Mouse (Mus musculus) midbrain, embryonic 16.5 days (tissue): Measurements from ENCODE around the gene Hist1h4a. TPM values are rescaled to one million over a fixed set of nuclear protein-coding genes. Genes with fewer than 3 reads are reported as not detected.

ENCODE experiments used
- ATAC-seq: fragments of 200-750 bp; cut with Nextera tagmentation; 2 replicates; pipeline ENCODE4 v1.8.0; 2017; ENCODE audit warnings: moderate TSS enrichment
- H3K27ac ChIP-seq: fragments of 300-500 bp; sonication (generic); 2 replicates; pipeline ENCODE4 v1.5.1; 2014; ENCODE audit warnings: mild to moderate bottlenecking, low read length, mixed read lengths
- H3K27me3 ChIP-seq: fragments of 300-500 bp; sonication (generic); 2 replicates; pipeline ENCODE4 v1.6.1; 2014; ENCODE audit warnings: low read depth, low read length, mixed read lengths; ENCODE audit not compliant: control insufficient read depth, insufficient read depth
- H3K36me3 ChIP-seq: fragments of 300-500 bp; sonication (generic); 2 replicates; pipeline ENCODE4 v1.6.1; 2014; ENCODE audit warnings: mild to moderate bottlenecking, low read length, moderate library complexity, mixed read lengths; ENCODE audit not compliant: control insufficient read depth, insufficient read depth
- H3K4me1 ChIP-seq: fragments of 300-500 bp; sonication (generic); 2 replicates; pipeline ENCODE4 v1.6.1; 2014; ENCODE audit warnings: mild to moderate bottlenecking, low read length, mixed read lengths; ENCODE audit not compliant: control insufficient read depth, insufficient read depth
- H3K4me2 ChIP-seq: fragments of 300-500 bp; sonication (generic); 2 replicates; pipeline ENCODE4 v1.6.1; 2014; ENCODE audit warnings: mild to moderate bottlenecking, low read length, mixed read lengths
- H3K4me3 ChIP-seq: fragments of 300-500 bp; sonication (generic); 2 replicates; pipeline ENCODE4 v1.5.1; 2014; ENCODE audit warnings: low read depth, mild to moderate bottlenecking, low read length, moderate library complexity, mixed read lengths
- H3K9ac ChIP-seq: fragments of 300-500 bp; sonication (generic); 2 replicates; pipeline ENCODE4 v1.6.1; 2014; ENCODE audit warnings: low read depth, low read length, mixed read lengths
- H3K9me3 ChIP-seq: fragments of 300-500 bp; sonication (generic); replicated peaks from 2 replicates; pipeline ENCODE4 v1.6.1; 2014; ENCODE audit warnings: mild to moderate bottlenecking, low read length, mixed read lengths; ENCODE audit not compliant: control insufficient read depth, poor library complexity, severe bottlenecking
- WGBS: fragments of 180-500 bp; shearing (Covaris S2); extraction: QIAGEN DNeasy Blood & Tissue Kit; methylation state at CpG from one replicate; pipeline ENCODE4 v1.1.7; 2014; 5-methylcytosine and 5-hydroxymethylcytosine counted together
- polyA plus RNA-seq: library from polyadenylated mRNA; unstranded; fragments of >200 nt; fragmentation: Nextera tagmentation; extraction: Ambion mirVana; gene quantifications from 2 replicates; pipeline ENCODE4 v1.2.1, GENCODE M21; 2015

The Hist1h4a gene
- polyA plus RNA-seq, 1 experiment from 2014 or later, result 0.72 TPM

GRCm38 (mm10) chr13:23739069-23739921 is 21.7 kb downstream of the Hist1h4a start:
- no peaks in the 10 kb centered on the region for H3K36me3 ChIP-seq
- no peaks in the 10 kb centered on the region for H3K9me3 ChIP-seq
- peak overlapping the region; percentile 55 for H3K4me3 ChIP-seq
- peak overlapping the region; percentile 60 for H3K9ac ChIP-seq
- WGBS, result under 1% methylated on average over 39 of the region's 39 CpGs
- peak overlapping the region; percentile 95 for H3K4me2 ChIP-seq
- H3K27ac ChIP-seq, result peak overlapping the region; percentile 56
- no peaks in the 10 kb centered on the region for H3K27me3 ChIP-seq
- peaks cover 17% of the 10 kb centered on the region for H3K4me1 ChIP-seq
- ATAC-seq, result peak; percentile 93

GRCm38 (mm10) chr13:23738677-23739068 is 22.4 kb downstream of the Hist1h4a start, which contains the start of gene Hist1h1c:
Hist1h1c (plus strand) TSS chr13:23738808.
- Histone ChIP-seq H3K36me3 (no peaks in the 10 kb centered on the region), H3K9me3 (no peaks in the 10 kb centered on the region), H3K27me3 (no peaks in the 10 kb centered on the region), H3K27ac (peak within 1 kb of the TSS; percentile 56), H3K4me3 (peak within 1 kb of the TSS; percentile 55), H3K4me2 (peak within 1 kb of the TSS; percentile 95), H3K4me1 (peaks cover 17% of the 10 kb centered on the region), H3K9ac (peak within 1 kb of the TSS; percentile 60)
- peak; percentile 95 for ATAC-seq
- WGBS, result under 1% methylated on average over 29 of the region's 38 CpGs

GRCm38 (mm10) chr13:23738041-23738440 is 23.0 kb downstream of the Hist1h4a start:
- Histone ChIP-seq H3K4me2 (peak overlapping the region; percentile 95), H3K27ac (no peak overlapping the region; the same call in 1 of the 2 replicates), H3K9me3 (no peaks in the 10 kb centered on the region), H3K27me3 (no peaks in the 10 kb centered on the region), H3K4me3 (peak overlapping the region; percentile 55), H3K4me1 (peaks cover 17% of the 10 kb centered on the region), H3K36me3 (no peaks in the 10 kb centered on the region), H3K9ac (peak overlapping the region; percentile 60; the same call in 1 of the 2 replicates)
- 21% methylated on average over 4 of the region's 4 CpGs for WGBS
- ATAC-seq, result no peak

GRCm38 (mm10) chr13:23737091-23737490 is 23.9 kb downstream of the Hist1h4a start:
- H3K4me3 ChIP-seq, result no peak overlapping the region
- no peak for ATAC-seq
- no peaks in the 10 kb centered on the region for H3K9me3 ChIP-seq
- no peaks in the 10 kb centered on the region for H3K36me3 ChIP-seq
- H3K27ac ChIP-seq, result no peak overlapping the region
- H3K4me1 ChIP-seq, result peaks cover 17% of the 10 kb centered on the region
- H3K4me2 ChIP-seq, result no peak overlapping the region
- 77% methylated on average over 5 of the region's 5 CpGs for WGBS
- no peak overlapping the region for H3K9ac ChIP-seq
- no peaks in the 10 kb centered on the region for H3K27me3 ChIP-seq

- 0 out of 2 replicates have a peak, but pooled peaks have one; percentile 32 for ATAC-seq
- H3K4me3 ChIP-seq, result no peak overlapping the region
- no peaks in the 10 kb centered on the region for H3K4me1 ChIP-seq
- no peaks in the 10 kb centered on the region for H3K27me3 ChIP-seq
- no peaks in the 10 kb centered on the region for H3K9me3 ChIP-seq
- no peaks in the 10 kb centered on the region for H3K36me3 ChIP-seq
- 24% methylated on average over 8 of the region's 8 CpGs for WGBS
- no peak overlapping the region for H3K27ac ChIP-seq
- no peak overlapping the region for H3K4me2 ChIP-seq
- no peak overlapping the region for H3K9ac ChIP-seq
Observed at GRCm38 (mm10) chr13:23732156-23732804, 28.8 kb downstream of the Hist1h4a start.

- no peak overlapping the region for H3K9ac ChIP-seq
- ATAC-seq, result no peak
- no peak overlapping the region for H3K27ac ChIP-seq
- no peaks in the 10 kb centered on the region for H3K9me3 ChIP-seq
- 66% methylated on average over 8 of the region's 8 CpGs for WGBS
- H3K27me3 ChIP-seq, result no peaks in the 10 kb centered on the region
- H3K4me2 ChIP-seq, result no peak overlapping the region
- H3K36me3 ChIP-seq, result no peaks in the 10 kb centered on the region
- H3K4me3 ChIP-seq, result no peak overlapping the region
- no peaks in the 10 kb centered on the region for H3K4me1 ChIP-seq
Observed at GRCm38 (mm10) chr13:23730479-23730878, 30.6 kb downstream of the Hist1h4a start.

GRCm38 (mm10) chr13:23729706-23730105 is 31.3 kb downstream of the Hist1h4a start:
- Histone ChIP-seq H3K27me3 (no peaks in the 10 kb centered on the region), H3K4me2 (no peak overlapping the region), H3K4me3 (no peak overlapping the region), H3K4me1 (no peaks in the 10 kb centered on the region), H3K9me3 (no peaks in the 10 kb centered on the region), H3K27ac (no peak overlapping the region), H3K9ac (no peak overlapping the region), H3K36me3 (no peaks in the 10 kb centered on the region)
- no peak for ATAC-seq
- 97% methylated on average over 5 of the region's 5 CpGs for WGBS

- Histone ChIP-seq H3K9ac (no peak overlapping the region), H3K27ac (no peak overlapping the region), H3K36me3 (no peaks in the 10 kb centered on the region), H3K4me3 (no peak overlapping the region), H3K4me2 (no peak overlapping the region), H3K4me1 (no peaks in the 10 kb centered on the region), H3K27me3 (no peaks in the 10 kb centered on the region), H3K9me3 (no peaks in the 10 kb centered on the region)
- 92% methylated on average over 9 of the region's 9 CpGs for WGBS
- no peak for ATAC-seq
Observed at GRCm38 (mm10) chr13:23729192-23729525, 31.9 kb downstream of the Hist1h4a start.
